Mouse (Mus musculus) neural tube, embryonic 13.5 days (tissue): ENCODE results near the gene Llgl2. TPM values are rescaled to one million over a fixed set of nuclear protein-coding genes. Genes with fewer than 3 reads are reported as not detected.

Experiments
- ATAC-seq: fragments of 200-750 bp; cut with Nextera tagmentation; 2 replicates; pipeline ENCODE4 v1.8.0; 2017; ENCODE audit warnings: low read depth, mild to moderate bottlenecking, moderate TSS enrichment, moderate library complexity
- H3K27ac ChIP-seq: fragments of 300-500 bp; sonication (generic); replicated peaks from 2 replicates; pipeline ENCODE4 v1.5.1; 2015; ENCODE audit warnings: moderate library complexity, mild to moderate bottlenecking, inconsistent platforms
- H3K27me3 ChIP-seq: fragments of 300-500 bp; sonication (generic); 2 replicates; pipeline ENCODE4 v1.6.1; 2015; ENCODE audit warnings: mild to moderate bottlenecking, inconsistent platforms
- H3K36me3 ChIP-seq: fragments of 300-500 bp; sonication (generic); 2 replicates; pipeline ENCODE4 v1.6.1; 2015; ENCODE audit warnings: mild to moderate bottlenecking, inconsistent platforms
- H3K4me1 ChIP-seq: fragments of 300-500 bp; sonication (generic); replicated peaks from 2 replicates; pipeline ENCODE4 v1.6.1; 2015; ENCODE audit warnings: inconsistent platforms
- H3K4me2 ChIP-seq: fragments of 300-500 bp; sonication (generic); 2 replicates; pipeline ENCODE4 v1.6.1; 2015; ENCODE audit warnings: inconsistent platforms, mild to moderate bottlenecking, moderate library complexity
- H3K4me3 ChIP-seq: fragments of 300-500 bp; sonication (generic); 2 replicates; pipeline ENCODE4 v1.5.1; 2015; ENCODE audit warnings: mild to moderate bottlenecking, inconsistent platforms
- H3K9ac ChIP-seq: fragments of 300-500 bp; sonication (generic); 2 replicates; pipeline ENCODE4 v1.6.1; 2015; ENCODE audit warnings: moderate library complexity, mild to moderate bottlenecking, inconsistent platforms
- H3K9me3 ChIP-seq: fragments of 300-500 bp; sonication (generic); 2 replicates; pipeline ENCODE4 v1.6.1; 2016; ENCODE audit warnings: inconsistent platforms
- WGBS: fragments of 180-500 bp; shearing (Covaris S2); methylation state at CpG from one replicate; pipeline ENCODE4 v1.1.7; 2015; 5-methylcytosine and 5-hydroxymethylcytosine counted together
- polyA plus RNA-seq: library from polyadenylated mRNA; unstranded; fragments of >200 nt; fragmentation: Nextera tagmentation; extraction: Ambion mirVana; gene quantifications from 2 replicates; pipeline ENCODE4 v1.2.1, GENCODE M21; 2015

Gene Llgl2
- 1.4 and 1.8 TPM in 2 replicates for polyA plus RNA-seq

GRCm38 (mm10) chr11:115823774-115824740, at the start of gene Llgl2:
TSS of gene Llgl2 (plus strand) at chr11:115824049.
- H3K4me1 ChIP-seq: peaks cover 18% of the 10 kb centered on the region
- H3K27ac ChIP-seq: no peak within 1 kb of the TSS
- H3K9ac ChIP-seq: peak within 1 kb of the TSS; percentile 70
- H3K4me3 ChIP-seq: peak within 1 kb of the TSS; percentile 58
- ATAC-seq: peak; percentile 88
- peak within 1 kb of the TSS; percentile 93 for H3K4me2 ChIP-seq
- H3K27me3 ChIP-seq: peaks cover 54% of the 10 kb centered on the region
- H3K9me3 ChIP-seq: no peaks in the 10 kb centered on the region
- WGBS: under 1% methylated on average over 87 of the region's 87 CpGs
- peaks cover 37% of the 10 kb centered on the region for H3K36me3 ChIP-seq

- Histone ChIP-seq H3K4me2 (no peak overlapping the region), H3K27me3 (no peaks in the 10 kb centered on the region), H3K36me3 (no peaks in the 10 kb centered on the region), H3K4me3 (no peak overlapping the region), H3K9ac (no peak overlapping the region), H3K9me3 (no peaks in the 10 kb centered on the region), H3K27ac (no peak overlapping the region), H3K4me1 (peaks cover 51% of the 10 kb centered on the region)
- 77% methylated on average over 4 of the region's 4 CpGs for WGBS
- no peak for ATAC-seq
Observed at GRCm38 (mm10) chr11:115774653-115775052, 49.2 kb upstream of the Llgl2 start.

DNA sequence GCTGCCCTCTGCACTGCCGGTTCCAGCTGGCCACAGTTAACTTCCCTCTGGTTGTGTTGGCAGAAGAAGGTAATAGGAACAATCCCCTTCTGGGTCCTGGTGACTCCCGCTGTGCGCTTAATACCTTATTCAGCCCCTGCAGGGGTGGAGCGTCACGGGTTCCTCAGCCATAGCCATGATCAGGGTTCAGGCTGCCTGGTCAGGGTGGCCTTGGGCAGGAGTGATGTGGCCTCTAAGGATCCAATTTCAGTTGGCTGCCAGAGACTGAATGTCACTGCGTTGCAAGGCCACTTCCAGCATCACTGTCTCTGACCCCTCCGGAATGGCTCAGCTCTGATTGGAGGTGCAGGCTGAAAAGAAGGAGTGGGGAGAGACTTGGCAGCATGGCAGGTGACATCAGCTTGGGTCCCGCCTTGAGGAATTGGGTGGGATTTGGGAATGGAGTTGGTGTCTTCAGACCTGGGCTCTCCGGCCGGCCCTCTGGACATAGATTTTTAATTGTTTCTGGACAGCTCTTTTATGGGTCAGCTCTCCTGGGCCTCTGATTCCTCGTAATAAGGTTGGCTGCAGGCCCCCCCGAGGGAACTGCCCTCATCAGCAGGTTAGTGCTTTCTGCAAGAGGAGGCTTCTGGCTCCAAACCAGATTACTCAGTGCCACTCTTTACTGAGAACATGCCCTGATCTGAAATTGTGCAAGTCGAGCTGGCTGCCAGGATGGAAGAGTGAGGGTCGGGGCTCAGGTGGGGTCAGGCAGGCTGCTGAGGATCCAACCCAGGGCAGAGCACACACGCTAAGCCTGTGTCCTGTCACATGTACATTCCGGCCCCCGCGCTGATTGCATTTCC, 47.8 kb upstream of the Llgl2 start:
- Histone ChIP-seq H3K9me3 (no peaks in the 10 kb centered on the region), H3K4me1 (peaks cover 58% of the 10 kb centered on the region), H3K4me2 (0 out of 2 replicates have a peak overlapping the region, but pooled peaks have one; percentile 1), H3K36me3 (no peaks in the 10 kb centered on the region), H3K9ac (peak overlapping the region; percentile 51; the same call in 1 of the 2 replicates), H3K4me3 (no peak overlapping the region), H3K27me3 (no peaks in the 10 kb centered on the region), H3K27ac (0 out of 2 replicates have a peak overlapping the region, but pooled peaks have one; percentile 18)
- ATAC-seq: no peak
- 44% methylated on average over 18 of the region's 18 CpGs for WGBS

- H3K27ac ChIP-seq: no peak overlapping the region
- H3K4me1 ChIP-seq: peaks cover 65% of the 10 kb centered on the region
- H3K9me3 ChIP-seq: no peaks in the 10 kb centered on the region
- H3K27me3 ChIP-seq: no peaks in the 10 kb centered on the region
- WGBS: 62% methylated on average over 9 of the region's 9 CpGs
- no peak overlapping the region for H3K4me3 ChIP-seq
- H3K4me2 ChIP-seq: no peak overlapping the region
- no peak for ATAC-seq
- no peaks in the 10 kb centered on the region for H3K36me3 ChIP-seq
- no peak overlapping the region for H3K9ac ChIP-seq
Observed at GRCm38 (mm10) chr11:115776954-115777353, 46.9 kb upstream of the Llgl2 start.

DNA sequence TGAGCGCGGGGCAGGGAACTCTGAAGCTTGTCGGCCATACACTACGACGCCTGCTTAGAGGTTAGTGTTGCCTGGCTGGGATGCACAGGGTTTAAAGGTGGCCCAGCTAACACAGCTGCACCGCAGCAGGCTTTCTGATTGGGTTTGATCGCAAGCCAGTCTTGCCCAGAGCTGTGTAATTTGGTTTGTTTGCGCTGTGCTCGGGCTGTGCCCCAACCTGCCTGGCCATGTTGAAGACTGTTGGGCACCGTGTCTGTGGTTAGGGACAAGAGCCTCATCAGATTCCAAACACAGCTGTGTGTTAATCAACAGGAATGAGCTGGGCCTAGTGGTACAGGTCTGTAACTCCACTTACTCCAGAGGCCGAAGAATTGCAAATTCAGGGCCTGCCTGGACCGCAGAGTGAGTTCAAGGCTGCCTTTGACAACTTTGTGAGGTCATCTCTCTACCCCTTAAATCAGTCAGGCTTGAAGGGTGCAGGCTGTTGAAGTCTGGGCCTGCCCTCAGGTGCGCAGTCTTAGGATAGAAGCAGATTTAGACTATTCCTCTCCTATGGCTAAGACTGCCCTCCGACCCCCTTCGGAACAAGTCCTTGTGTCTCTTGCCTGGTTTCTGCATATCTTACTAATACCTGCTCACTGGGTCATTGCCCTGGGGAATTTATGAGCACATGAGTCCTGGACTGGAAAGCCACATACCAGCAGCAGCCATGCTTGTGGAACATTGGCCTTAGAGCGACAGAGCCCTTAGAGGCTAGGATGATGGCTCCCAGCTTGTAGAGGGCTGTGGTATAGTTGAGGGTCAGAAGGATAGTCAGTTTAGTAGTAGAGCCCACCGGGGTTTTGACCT, 46.1 kb upstream of the Llgl2 start:
- no peaks in the 10 kb centered on the region for H3K27me3 ChIP-seq
- H3K27ac ChIP-seq: no peak overlapping the region
- ATAC-seq: no peak
- 86% methylated on average over 17 of the region's 17 CpGs for WGBS
- H3K9ac ChIP-seq: no peak overlapping the region
- H3K9me3 ChIP-seq: no peaks in the 10 kb centered on the region
- no peak overlapping the region for H3K4me2 ChIP-seq
- H3K36me3 ChIP-seq: no peaks in the 10 kb centered on the region
- H3K4me1 ChIP-seq: peaks cover 73% of the 10 kb centered on the region
- no peak overlapping the region for H3K4me3 ChIP-seq

GRCm38 (mm10) chr11:115779038-115779571, 44.7 kb upstream of the Llgl2 start:
- ATAC-seq: peak; percentile 80

DNA sequence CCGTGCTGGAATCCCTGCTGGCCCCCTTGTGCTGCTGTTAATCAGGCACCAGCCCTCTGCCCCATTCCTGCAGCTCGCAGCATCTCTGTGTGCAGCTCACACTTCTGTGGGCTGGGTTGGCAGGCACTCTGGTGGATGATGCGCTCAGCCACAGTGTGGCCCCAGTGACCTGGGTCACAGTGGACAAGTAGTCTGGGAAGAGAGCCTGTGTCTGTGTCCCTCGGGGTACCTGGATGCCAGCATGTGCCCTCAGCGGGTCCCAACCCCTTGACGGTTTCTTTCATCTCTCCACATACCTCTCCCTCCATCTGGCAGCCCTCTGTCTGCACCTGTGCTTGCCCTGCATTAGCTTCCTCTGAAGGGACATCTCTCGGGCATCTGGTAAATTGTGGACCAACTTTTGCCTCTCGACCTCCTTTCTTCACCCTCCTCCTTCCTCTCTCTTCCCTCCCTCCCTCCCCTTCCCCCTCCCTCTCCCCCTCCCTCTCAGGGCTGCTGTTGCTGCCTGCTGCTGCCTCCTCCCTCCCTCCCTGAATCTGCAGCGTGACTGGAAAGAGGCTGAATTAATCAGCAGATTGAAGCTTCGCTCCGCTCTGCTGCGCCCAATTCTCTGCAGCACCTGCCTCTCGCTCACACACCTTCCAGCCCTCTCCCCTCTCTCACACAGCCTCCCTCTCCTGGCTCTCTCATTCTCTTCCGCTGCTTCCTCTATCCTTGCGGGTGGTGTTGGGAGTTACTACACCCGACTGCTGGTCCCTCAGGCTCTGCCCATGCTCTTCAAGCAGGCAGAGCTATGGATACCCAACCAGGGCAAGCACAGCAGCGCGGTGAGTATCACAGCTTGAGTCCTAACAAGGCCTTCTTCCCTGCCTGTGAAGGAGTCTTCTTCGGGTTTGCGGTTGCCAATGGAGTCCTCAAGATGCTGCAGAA, 43.4 kb upstream of the Llgl2 start:
- Histone ChIP-seq H3K9ac (peak overlapping the region; percentile 64), H3K4me1 (peaks cover 82% of the 10 kb centered on the region), H3K4me3 (peak overlapping the region; percentile 32), H3K4me2 (peak overlapping the region; percentile 56), H3K36me3 (peaks cover 2% of the 10 kb centered on the region; the same call in 1 of the 2 replicates), H3K9me3 (no peaks in the 10 kb centered on the region), H3K27ac (peak overlapping the region; percentile 92), H3K27me3 (no peaks in the 10 kb centered on the region)
- 7% methylated on average over 20 of the region's 20 CpGs for WGBS
- peak; percentile 67 for ATAC-seq

More at GRCm38 (mm10) chr11:115779038-115779571, 44.7 kb upstream of the Llgl2 start:
- Histone ChIP-seq H3K27ac (peak overlapping the region; percentile 92), H3K36me3 (no peaks in the 10 kb centered on the region), H3K4me1 (peaks cover 83% of the 10 kb centered on the region), H3K4me3 (no peak overlapping the region), H3K4me2 (peak overlapping the region; percentile 56), H3K9ac (peak overlapping the region; percentile 9; the same call in 1 of the 2 replicates), H3K27me3 (no peaks in the 10 kb centered on the region), H3K9me3 (no peaks in the 10 kb centered on the region)
- 9% methylated on average over 9 of the region's 9 CpGs for WGBS

DNA sequence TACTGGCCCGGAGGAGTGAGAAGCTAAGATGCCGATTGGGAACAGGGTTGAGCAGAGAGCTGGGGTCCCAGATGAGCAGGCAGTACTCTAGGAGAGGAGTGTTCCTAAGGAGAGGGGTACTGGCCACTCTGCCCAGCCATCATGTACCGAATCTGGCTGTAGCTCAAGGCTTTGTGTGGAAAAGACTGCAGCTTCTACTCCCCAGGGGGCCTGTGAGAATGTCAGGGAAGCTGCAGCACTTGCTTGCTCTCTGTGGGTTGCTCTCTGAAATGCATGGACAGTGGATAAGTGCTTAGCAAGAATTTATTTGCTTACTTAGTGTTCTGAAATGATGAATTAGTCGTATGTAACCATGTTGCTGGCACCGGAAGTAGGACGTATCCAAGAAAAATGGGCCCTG, 37.4 kb upstream of the Llgl2 start:
- Histone ChIP-seq H3K4me1 (peaks cover 45% of the 10 kb centered on the region), H3K4me2 (no peak overlapping the region), H3K27me3 (no peaks in the 10 kb centered on the region), H3K4me3 (no peak overlapping the region), H3K9me3 (no peaks in the 10 kb centered on the region), H3K27ac (peak overlapping the region; percentile 73), H3K36me3 (peaks cover 55% of the 10 kb centered on the region), H3K9ac (peak overlapping the region; percentile 42; the same call in 1 of the 2 replicates)
- 62% methylated on average over 6 of the region's 6 CpGs for WGBS
- ATAC-seq: no peak

GRCm38 (mm10) chr11:115789787-115790186, 34.1 kb upstream of the Llgl2 start:
- Histone ChIP-seq H3K27ac (no peak overlapping the region), H3K4me1 (peaks cover 24% of the 10 kb centered on the region), H3K27me3 (no peaks in the 10 kb centered on the region), H3K9me3 (no peaks in the 10 kb centered on the region), H3K4me2 (no peak overlapping the region), H3K4me3 (no peak overlapping the region), H3K9ac (no peak overlapping the region), H3K36me3 (peaks cover 88% of the 10 kb centered on the region)
- 92% methylated on average over 7 of the region's 7 CpGs for WGBS
- ATAC-seq: no peak

- H3K36me3 ChIP-seq: peaks cover 97% of the 10 kb centered on the region
- no peak overlapping the region for H3K9ac ChIP-seq
Observed at GRCm38 (mm10) chr11:115791919-115792318, 31.9 kb upstream of the Llgl2 start.

More at GRCm38 (mm10) chr11:115791919-115792318, 31.9 kb upstream of the Llgl2 start:
- Histone ChIP-seq H3K4me3 (no peak overlapping the region), H3K27me3 (no peaks in the 10 kb centered on the region), H3K4me2 (no peak overlapping the region), H3K4me1 (peaks cover 6% of the 10 kb centered on the region), H3K27ac (no peak overlapping the region), H3K9me3 (no peaks in the 10 kb centered on the region)
- whole genome bisulfite sequencing: 95% methylated on average over 16 of the region's 16 CpGs
- ATAC-seq: no peak
